Mouse (Mus musculus) erythroblast, embryonic 14.5 days (primary cell): ENCODE measurements around the gene Atxn1.

Source experiments
- GATA1 ChIP-seq: IDR thresholded peaks from 2 replicates; pipeline ENCODE4 v1.6.1; 2012; ENCODE audit warnings: low read length, inconsistent platforms, mixed read lengths
- TAL1 ChIP-seq: IDR thresholded peaks from 3 replicates; pipeline ENCODE4 v1.6.1; 2012; ENCODE audit warnings: low read length, inconsistent platforms, mixed read lengths

- TF ChIP-seq GATA1 (no peak), TAL1 (no peak)
Measured at GRCm38 (mm10) chr13:45942337-45942736, 22.5 kb downstream of the Atxn1 start.
